Mouse (Mus musculus): ENCODE results near the gene Myl6.

DNA sequence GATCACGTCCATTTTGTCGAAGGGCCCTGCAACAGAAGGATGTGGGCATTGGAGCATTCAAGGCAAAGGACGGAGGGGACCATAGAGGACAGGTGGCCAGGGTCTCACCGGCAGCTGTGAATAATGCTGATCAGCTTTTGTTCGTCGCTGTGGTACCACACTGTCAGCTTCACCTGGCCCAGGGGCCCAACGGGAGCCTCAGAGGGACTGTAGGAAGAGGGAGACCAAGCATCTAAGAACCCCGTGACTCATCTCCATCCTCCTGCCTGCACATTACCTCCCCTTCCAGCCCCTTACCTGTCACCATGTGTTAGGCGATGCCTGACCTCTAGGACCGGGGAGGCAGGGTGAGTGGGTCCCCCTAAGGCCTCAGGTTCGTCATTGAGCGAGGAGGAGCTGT is 17.8 kb upstream of the Myl6 start:
- TF ChIP-seq CTCF (IDR thresholded peaks at IDR 0.05; ENCODE audit: control insufficient read depth, insufficient read depth, low read length) (no peak), POLR2A (IDR thresholded peaks at IDR 0.05; ENCODE audit: borderline replicate concordance, control insufficient read depth, low read depth, low read length) (no peak)

All from bone marrow, adult 2 months (tissue).